Mouse (Mus musculus) ES-CJ7 (cell line): Measurements from ENCODE around the gene Ttc28.

Source experiments
- DNase-seq: peaks from one replicate; pipeline ENCODE4 v3.0.0; 2011; ENCODE audit warnings: low read depth, low spot score

The Ttc28 gene

GRCm38 (mm10) chr5:111085849-111086248 is 206.2 kb downstream of the Ttc28 start:
- no peak for DNase-seq

DNA sequence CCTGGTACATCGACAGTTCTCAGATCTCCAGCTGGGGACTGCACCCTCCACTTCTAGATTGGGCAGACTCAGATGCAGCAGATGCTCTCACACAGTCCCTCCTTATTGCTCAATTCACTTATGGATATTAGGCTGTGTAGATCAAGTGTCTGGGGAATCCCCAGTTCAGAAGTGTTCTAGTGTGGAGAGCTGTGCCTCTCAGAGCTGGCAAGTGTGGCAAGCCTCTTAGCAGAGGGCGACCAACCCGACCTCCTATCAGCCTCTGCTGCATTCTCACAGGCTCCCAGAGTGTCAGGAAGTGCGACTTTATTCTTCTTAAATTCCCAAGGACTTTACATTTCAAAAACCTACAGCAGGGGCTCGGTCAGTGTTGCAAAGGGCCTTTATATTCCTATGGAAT is 217.1 kb downstream of the Ttc28 start:
- DNase-seq, result no peak

DNA sequence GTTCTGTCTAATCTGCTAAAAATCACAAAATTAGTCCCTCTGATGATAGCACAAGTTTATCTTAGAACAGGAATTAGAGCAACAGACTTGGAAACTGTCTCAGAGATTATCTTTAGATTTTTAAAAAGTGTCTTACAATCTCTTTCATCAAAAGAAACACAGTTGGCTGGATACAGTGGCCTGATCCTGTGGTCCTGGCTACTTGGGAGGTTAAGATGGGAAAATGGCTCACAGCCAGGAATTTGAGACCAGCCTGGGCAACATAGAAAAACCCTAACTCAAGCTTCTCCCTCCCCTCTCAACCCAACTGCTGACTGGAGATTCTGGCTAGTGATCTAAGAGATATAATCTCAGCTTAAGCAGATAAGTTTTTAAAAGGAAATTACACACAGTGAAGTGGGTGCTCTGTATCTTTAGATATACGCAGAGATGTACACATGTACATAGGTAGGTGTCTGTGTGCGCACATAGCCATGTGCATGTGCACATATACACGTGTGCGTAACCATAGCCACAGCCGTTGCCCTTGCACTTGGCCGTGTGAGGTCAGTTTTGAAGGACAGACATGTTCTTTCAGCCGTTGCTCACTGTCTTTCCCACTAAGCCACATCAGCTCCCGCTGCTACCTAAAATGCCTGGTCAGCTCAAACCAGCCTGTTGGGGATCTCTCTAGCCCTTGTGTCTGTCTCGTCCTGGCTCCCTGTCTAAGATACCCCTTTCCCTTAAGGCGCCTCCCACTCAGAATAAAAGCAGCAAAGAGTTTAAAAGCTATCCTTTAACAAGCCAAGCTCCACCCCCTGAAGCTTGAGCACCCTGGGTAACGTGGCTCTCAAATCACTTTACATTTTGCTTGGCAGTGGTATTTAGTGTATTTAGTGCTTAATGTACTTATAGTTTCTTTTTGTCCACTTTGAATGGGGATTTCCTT is 217.9 kb downstream of the Ttc28 start:
- peak; percentile 15 for DNase-seq

DNA sequence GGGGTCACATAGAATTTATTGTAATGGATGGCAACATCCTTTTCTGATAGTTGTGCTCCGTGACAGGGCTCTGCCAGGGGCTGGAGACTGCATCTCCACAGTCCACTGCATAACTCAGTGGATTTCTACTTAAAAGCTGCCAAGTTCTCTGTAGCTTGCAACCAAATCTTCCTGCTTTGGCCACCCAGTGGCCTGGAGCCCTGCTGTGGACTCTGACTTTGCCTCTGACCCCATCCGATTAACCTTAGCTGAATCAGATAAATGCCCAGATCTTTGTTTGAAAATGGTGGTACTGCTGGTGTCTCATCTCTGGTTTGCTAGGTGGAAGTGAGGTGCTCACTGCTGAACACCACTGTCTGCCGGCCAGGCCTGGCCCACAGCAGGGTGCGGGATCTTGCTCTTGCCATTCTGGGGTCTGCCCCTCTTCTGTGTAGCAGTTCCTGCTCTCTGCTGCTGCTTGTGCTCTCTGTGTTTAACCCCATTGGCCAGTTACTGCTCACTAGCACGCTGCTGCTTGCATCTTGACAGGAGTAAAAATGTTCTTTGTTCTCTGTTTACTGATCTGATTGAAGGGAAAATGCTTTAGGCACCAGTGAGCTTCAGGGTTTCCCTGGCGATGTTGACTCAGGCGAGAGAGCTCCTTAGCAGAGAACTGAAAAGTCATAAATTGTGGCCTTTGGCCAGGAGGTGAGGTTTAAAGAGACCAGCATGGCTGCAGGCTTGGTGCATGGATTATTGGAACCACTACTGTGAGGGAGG is 219.1 kb downstream of the Ttc28 start:
- no peak for DNase-seq

DNA sequence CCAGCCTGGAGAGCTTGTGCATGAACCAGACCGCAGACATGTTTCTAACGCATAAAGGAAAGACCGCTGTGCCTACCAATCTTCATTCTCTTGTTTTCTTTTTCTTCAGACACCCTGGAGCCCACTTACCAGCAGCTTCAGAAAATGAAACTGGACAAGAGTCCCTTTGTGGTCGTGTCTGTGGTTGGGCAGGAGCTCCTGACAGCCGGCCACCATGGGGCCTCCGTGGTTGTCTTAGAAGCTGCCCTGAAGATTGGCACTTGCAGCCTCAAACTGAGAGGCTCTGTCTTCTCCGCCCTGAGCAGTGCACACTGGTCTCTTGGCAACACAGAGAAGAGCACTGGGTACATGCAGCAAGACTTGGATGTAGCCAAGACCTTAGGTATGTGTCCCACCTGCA is 221.0 kb downstream of the Ttc28 start:
- DNase-seq, result no peak

GRCm38 (mm10) chr5:111101383-111101932 is 221.9 kb downstream of the Ttc28 start:
- no peak for DNase-seq

DNA sequence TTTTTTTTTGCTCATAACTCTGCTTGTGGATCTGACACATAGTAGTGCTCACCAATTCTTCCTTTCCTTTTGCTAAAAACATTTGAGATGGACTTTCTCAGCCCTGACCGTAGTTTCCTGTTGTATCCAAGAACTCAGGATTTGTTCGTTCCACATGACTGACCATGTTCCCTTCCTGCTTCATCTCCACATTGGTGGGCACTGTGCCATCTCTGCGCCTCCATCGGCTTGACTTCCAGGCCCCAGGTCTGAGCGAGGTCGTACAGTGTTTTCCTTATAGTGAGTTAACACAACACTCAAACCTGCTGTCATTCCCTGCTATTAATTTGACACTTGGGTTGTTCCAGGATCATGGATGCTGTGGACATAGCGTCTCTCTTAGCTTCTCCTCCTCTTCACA is 225.2 kb downstream of the Ttc28 start:
- DNase-seq, result no peak

DNA sequence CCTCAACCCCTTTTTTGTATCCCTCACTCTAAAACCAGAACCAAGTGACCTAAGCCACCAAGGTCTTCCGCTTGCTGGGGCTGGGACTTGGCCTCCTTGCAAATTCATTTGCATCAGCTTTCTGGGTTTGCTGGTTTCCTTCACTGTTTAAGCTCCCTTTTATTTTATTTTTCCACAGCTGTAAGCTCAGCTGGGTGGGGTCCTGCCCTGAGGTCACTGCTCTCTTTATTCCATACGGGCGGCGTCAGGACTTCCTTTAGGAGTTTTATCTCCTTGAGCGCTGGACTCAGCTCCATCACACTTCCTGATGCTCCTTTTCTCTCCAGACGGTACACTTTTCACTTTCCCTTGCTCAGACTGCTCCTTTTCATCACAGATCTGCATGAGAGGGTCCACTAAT is 231.8 kb downstream of the Ttc28 start:
- DNase-seq, result peak; percentile 38

GRCm38 (mm10) chr5:111113183-111113582 is 233.6 kb downstream of the Ttc28 start:
- no peak for DNase-seq

DNA sequence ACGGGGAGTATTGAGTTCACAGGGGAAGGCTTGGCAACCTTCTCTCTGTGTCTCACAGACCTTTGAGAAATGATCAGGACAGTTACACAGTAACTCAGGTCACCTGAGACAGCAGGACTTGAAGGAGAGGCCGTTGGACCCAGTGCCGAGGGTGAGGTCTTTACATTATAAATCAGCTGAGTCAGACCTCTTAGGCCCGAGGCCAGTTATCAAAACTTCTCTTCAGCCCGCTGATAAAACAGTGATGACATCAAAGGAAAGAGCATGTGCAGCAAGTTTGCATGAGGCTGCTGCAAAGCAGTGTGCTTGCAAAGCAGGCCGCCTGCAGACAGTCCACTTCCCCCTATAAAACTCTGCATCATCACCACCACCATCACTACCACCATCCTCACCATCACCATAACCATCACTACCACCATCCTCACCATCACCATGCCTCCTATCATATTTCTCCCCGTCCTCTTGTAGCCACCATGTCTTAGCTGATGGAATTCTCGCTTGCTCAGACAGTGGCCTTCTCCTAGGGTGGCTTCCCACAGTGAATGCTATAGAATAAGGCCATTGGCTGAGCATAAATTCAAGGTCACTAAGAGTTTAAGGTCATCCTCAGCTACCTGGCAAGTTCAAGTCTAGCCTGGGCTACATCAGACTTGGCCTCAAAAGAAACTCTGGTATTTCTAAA is 234.2 kb downstream of the Ttc28 start:
- DNase-seq, result no peak

GRCm38 (mm10) chr5:111114597-111114996 is 235.0 kb downstream of the Ttc28 start:
- DNase-seq, result no peak

- no peak for DNase-seq
Measured at GRCm38 (mm10) chr5:111115519-111116350, 236.1 kb downstream of the Ttc28 start.

GRCm38 (mm10) chr5:111119805-111120204 is 240.2 kb downstream of the Ttc28 start:
- no peak for DNase-seq

DNA sequence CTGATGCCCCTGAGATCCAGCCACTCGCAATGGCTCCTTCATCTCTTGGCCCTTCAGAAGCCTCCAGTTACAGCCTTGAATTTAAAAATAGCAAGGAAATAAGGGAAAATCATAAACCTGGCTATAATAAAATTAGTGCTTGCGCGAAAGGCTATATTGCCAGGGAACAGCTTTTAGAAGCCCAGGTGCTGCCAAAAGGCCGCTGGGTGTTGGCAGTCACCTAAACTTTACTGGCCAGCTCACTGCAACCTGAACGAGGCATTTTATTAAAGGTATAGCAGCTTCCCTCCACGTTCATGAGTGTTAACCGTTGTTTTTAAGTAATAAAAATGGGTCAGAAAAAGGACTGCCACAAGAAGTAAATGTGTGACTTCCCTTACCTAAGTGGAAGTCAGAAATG is 240.7 kb downstream of the Ttc28 start:
- DNase-seq, result no peak

- no peak for DNase-seq
Measured at GRCm38 (mm10) chr5:111120705-111121420, 241.3 kb downstream of the Ttc28 start.

- DNase-seq, result no peak
Measured at GRCm38 (mm10) chr5:111122332-111123049, 242.9 kb downstream of the Ttc28 start.

- DNase-seq, result peak; percentile 73
Measured at GRCm38 (mm10) chr5:111123050-111123746, 243.6 kb downstream of the Ttc28 start.

DNA sequence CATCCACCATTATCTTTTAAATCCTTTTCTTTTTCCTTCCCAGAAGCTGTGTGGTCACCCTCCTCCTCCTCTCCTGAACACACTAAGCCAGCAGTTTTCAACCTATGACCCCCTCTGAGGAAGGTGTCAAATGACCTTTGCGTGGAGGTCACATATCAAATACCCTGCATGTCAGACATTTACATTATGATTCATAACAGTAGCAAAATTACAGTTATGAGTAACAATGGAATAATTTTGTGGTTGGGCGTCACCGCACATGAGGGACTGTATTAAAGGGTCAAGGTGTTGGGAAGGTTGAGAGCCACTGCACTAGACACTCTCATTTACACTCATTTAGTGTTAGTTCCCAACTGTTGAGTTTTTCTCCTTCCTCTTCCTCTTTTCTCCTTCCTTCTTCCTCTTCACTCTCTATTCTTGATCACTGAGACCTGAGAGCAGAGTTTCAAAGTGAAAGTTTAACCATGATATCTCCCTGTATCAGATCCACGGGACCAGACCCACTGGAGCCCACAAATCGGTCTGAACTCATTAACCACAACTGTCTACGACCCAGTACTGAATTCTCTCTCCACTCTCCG is 245.1 kb downstream of the Ttc28 start:
- no peak for DNase-seq

- DNase-seq, result no peak
Measured at GRCm38 (mm10) chr5:111125746-111126145, 246.1 kb downstream of the Ttc28 start.
